Mouse (Mus musculus) right cerebral cortex, postnatal 10 days (tissue): ENCODE measurements around the gene Tekt1.

Source experiments
- DNase-seq, 2 experiments: peaks; one replicate each; pipeline ENCODE4 v3.0.0; 2021; ENCODE audit warnings: low spot score in 2 of 2

Tekt1 gene

DNA sequence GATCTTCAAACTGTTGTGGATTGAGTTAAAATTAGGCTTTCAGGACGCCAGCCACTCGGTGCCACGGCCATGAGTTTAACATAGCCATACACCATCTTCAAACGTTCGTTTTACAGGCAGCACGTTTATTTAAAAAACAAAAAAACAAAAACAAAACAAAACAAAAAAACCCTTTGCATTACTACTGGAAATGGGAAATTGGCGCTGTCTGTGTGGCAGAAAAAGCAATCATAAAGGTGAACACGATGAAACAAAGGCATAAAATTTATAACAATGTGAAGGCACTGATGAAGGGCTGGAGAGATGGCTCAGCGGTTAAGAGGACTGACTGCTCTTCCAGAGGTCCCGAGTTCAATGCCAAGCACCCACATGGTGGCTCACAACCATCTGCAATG lies at the start of gene Tekt1:
TSS of gene Tekt1 (minus strand) at position 96 of the 395 bp plus-strand sequence.
- no peak for DNase-seq

- no peak for DNase-seq
Measured at GRCm38 (mm10) chr11:72411945-72412344, 49.7 kb upstream of the Tekt1 start.

DNA sequence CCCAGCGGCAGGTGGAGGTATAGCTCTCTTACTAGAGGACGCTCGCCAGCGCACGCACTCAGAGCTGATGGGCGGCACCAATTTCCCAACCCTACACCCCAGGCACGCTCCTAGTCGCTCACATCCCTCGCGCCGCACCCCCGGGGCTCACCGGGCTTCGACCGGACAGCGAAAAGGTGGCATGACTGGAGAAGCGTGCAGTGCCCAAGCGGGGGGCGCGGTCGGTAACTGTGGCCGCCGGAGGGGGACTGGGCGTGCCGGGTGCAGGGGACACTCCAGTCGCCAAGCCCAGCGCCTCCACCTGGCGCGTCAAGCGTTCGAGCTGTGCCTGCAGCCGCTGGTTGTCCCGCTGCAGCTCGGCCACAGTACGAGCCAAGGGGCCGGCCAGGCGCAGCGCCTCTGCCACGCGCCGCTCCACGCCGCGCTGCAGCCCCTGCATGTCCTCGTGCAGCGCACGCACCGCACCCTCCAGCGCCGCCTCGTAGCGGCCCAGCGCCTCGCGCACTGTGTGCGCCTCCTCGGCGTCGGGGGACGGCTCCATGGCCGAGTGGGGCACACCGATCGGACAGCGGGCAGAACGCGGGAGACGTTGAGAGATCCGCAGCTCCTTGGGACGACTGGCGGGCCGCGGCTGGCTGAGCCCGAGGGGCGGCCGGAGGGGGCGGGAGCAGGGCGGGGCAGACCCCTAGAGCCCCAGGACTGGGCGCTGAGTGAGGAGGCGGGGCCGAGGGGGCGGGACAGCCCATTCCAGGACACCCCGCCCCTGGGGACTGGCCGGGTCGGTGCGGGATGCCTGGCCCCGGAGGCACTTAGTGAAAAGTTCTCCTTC lies 49.1 kb upstream of the Tekt1 start, which contains the start of gene Smtnl2:
TSS of gene Smtnl2 (minus strand) at position 621 of the 829 bp plus-strand sequence.
- peak; percentile 58 to 68 for DNase-seq

DNA sequence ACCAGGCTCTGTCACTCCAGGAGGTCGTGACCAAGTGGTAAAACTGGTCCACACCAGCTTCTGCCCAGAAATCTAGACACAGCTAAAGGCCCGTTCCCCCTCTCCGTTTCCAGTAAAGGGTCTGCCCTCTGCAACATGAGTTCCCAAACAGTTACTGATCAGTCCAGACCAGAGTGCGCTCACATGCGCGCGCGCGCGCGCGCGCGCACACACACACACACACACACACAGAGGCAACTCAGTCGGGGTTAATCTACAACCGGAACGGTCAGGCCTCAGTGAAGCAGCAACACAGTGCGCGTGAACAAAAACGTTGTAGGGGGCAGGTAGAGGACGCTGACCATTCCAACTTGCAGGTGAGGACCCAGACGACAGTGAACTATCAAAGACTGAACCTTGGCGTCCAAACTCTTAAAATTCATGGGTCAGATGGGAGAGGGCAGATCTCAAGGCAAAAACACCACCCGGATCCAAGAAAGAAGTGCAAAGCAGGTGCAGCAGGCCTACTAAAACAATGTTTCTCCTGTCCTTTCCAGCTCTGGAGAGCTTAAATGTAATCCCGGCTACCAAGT lies 48.4 kb upstream of the Tekt1 start:
- DNase-seq = no peak

- no peak for DNase-seq
Measured at GRCm38 (mm10) chr11:72409649-72410385, 47.6 kb upstream of the Tekt1 start.

- no peak for DNase-seq
Measured at GRCm38 (mm10) chr11:72408451-72409170, 46.4 kb upstream of the Tekt1 start.

DNA sequence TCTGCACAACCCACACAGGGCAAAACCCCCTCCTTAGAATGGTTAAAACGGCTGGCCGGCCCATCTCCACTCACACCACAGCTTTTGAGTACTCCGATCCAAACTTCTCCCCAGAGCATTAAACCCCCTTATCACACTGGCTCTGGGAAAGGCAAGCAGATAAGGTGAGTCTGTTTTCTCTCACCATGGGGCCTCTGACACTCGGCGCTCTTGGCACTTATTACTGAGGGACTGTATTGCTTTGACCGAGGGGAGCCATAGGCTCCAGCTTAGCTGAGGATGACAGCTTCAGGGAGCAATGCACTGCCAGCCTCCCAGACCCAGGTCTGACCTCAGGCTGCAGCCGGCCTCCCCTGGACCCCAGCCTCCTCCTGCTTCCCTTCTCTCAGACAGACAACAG lies 45.3 kb upstream of the Tekt1 start:
- no peak for DNase-seq

GRCm38 (mm10) chr11:72407081-72407480 lies 44.8 kb upstream of the Tekt1 start:
- no peak for DNase-seq

DNA sequence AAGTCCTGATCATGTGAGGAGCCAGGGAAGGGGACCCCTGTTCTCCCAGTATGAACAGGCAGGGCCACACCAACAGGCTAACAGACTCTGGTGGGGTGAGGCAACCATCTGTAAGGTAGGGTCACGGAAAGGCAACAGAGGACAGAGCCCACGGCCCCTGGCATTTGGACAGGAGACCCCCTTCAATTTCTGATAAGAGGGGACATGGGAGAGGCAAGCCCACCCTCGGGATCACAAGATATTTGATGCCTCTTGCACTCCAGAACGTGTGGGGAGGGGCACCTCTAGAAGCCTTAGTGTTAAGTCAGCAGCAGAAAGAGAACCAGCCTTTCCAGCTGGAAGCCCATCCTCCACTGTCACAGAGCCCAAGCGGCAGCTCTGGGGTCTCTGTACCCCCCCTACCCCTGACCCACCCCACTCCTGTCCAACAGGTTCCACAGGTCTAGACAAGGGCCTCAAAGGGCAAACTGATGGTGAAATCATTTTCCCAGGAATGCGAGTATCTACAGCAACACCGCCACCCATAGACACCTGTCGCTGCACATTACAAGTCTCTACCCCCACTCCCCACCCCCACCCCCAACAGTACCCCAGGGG lies 43.9 kb upstream of the Tekt1 start:
- DNase-seq = no peak

DNA sequence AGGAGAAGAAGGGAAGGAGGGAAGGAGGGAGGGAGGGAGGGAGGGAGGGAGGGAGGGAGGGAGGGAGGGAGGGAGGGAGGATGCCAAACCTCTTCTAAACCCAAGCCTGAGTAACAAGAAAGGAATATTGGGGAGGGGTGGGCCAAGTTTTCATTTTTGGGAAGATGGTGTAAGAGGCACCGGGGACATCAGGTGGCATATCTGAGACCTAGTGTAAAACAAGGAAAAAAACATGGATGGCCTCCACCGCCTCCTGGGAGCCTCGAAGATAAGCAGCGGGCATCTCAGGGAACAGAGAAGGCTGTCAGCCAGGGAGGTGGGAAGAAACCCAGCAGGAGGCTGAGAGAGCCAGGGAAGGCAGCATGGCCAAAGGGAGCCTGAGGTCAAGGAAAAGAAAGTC lies 43.3 kb upstream of the Tekt1 start:
- DNase-seq = no peak

DNA sequence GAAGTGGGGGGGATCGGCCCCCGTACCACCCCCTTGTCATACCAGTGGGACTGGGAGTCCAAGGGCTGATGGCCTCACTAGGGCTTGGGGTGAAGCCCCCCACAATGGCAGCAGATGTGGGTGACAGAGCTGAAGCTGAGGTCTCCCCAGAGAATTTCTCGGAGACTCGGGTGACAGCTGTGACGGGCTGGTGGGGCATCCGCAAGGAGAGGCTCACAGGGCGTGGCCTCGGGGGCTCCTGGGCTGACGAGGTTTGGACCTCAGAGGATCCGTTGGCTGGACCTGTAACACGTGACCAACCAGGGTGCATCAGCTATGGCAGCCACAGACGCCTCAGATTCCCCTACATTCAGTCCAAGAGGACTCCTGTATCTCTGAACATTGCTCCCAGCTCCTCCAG lies 40.7 kb upstream of the Tekt1 start:
- no peak for DNase-seq

GRCm38 (mm10) chr11:72402017-72402416 lies 39.8 kb upstream of the Tekt1 start:
- DNase-seq = no peak

GRCm38 (mm10) chr11:72401068-72401467 lies 38.8 kb upstream of the Tekt1 start:
- no peak for DNase-seq

GRCm38 (mm10) chr11:72397811-72398525 lies 35.7 kb upstream of the Tekt1 start:
- DNase-seq = no peak

DNA sequence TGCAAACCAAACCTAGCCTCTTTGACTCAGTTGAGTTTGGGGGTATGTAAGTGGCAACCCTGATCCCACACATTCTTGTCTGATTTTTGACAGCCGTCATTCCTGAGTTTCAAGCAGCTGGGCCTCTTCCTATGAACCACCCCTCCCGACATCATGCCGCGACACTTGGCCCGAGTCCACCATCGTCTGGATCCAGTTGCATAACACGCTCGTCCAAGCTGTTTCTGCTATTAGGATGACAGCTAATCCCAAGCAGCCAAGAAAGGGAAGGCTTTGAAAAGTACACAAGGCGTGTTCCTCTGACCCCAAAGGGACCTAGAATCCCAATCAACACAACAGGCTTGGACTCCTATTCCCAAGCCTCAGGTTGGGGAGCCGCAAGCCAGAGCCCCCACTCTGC lies 34.8 kb upstream of the Tekt1 start:
- no peak for DNase-seq

DNA sequence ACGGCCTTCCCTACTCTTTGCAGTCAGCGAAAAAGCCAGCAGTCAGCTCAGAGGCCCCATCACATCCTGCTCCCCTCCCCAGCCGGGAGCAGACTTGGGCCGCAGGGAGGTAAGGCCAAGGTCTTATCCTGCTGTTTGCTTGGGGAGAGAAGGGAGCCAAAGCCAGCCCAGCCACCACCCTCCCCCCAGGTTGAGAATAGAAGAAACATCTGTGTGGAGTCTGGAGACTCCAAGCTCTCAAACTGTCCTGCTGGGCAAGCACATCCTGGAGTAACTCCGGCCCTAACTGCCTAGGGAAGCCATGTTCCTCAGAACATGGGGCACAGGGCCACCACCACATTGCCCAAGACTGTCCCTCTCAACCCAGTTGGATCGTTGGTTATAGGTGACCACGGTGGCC lies 34.4 kb upstream of the Tekt1 start:
- no peak for DNase-seq

DNA sequence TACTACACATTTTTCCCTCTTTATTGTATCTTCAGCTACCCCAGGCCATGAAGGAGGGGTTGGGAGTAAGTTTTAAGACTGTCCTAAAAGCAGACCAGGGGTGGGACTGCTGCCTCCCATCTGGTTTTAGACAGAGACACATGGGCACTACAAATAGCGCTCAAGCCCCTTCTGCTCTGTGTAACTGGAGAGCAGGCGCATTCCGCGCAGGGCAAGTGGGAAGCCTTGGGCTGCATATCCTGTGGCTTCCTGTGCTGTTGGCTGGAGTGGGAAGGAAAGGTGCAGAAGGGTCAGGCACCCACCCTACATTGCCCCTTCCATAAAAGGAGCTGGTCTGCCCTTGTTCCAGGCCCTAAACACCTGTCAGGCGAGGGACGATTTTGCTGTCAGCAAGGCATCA lies 33.4 kb upstream of the Tekt1 start:
- no peak for DNase-seq

DNA sequence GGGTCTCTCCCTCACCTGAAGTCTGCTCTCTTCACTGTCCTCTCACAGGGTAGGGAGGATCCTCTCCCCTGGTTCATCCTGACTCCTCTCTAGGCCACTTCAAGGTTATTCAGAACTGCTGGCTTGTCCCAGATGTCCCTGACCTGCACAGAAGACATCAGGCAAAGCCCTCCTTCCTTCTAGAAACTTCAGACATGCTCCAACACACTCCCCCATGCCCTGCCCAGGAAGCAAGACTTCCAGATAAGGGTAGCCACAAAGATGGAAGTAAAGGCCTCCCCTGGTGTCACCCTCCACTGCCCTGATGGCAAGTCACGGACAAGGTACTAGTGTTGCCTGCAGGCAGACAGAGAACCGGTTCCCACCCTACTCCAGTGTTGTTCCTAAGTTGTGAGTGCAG lies 32.5 kb upstream of the Tekt1 start:
- no peak for DNase-seq

GRCm38 (mm10) chr11:72393669-72394068 lies 31.4 kb upstream of the Tekt1 start:
- DNase-seq = peak in 1 of 2 experiments; percentile 34

DNA sequence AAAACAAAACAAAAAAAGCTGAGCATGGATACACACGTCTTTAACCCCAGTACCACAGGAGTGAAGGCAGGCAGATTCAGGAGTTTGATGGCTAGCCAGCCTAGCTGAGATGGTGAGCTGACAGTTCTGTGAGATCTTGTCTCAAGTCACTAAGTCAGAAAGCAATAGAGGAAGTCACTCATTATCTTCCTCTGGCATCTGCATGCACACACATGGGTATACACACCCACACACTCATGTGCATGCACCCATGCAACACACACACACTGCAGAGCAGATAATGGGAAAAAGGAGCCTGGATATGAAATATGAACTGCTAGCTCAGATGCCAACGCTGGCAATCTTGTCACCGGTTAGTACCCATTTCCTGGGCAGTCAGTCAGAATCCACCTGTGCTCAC lies 31.0 kb upstream of the Tekt1 start:
- DNase-seq = no peak

- no peak for DNase-seq
Measured at GRCm38 (mm10) chr11:72391181-72391580, 28.9 kb upstream of the Tekt1 start.
